ENCODE assay signal across 7 mouse cellular contexts in the genomic region with DNA sequence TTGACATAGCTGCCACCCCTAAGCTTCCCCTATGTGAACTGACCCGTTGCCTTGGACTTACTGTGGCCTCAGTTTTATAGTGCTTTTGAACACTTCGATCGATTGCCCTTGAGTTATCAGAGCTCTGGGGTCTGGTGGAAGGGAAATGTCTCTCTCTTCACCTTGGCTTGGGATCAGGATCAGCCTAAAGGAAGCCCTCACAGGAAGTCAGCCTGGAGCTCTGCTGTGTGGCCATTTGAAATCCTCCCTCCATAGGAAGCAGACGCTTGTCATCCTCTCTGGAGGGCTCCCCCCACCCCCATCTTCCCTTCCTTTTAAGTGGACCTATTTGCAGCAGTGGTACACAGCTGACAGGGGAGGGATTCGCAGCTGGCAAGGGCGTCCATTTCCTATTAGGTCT. TPM values are rescaled to one million over a fixed set of nuclear protein-coding genes. Genes with fewer than 3 reads are reported as not detected.
DNase-seq lines count a peak whose midpoint lies in the region; ATAC-seq and TF ChIP-seq lines count a peak whose summit lies in the region.

No protein-coding gene starts in this region.

- H3K4me2 ChIP-seq in embryonic facial prominence, embryonic 11.5 days (ENCODE audit: low read depth, low read length): no peak overlapping the region; the same call in 1 of the 2 replicates

- 33% methylated on average over 6 of the region's 6 CpGs for WGBS in embryonic facial prominence, embryonic 11.5 days
- 14% methylated on average over 6 of the region's 6 CpGs for WGBS in heart, adult 2 months
- WGBS in lung, adult 2 months: 31% methylated on average over 6 of the region's 6 CpGs

- H3K79me2 ChIP-seq in heart, adult 2 months (replicated peaks; ENCODE audit: control insufficient read depth, insufficient read depth, low read length): peaks cover 2% of the 10 kb centered on the region; the same call in 1 of the 2 replicates

- H3K27me3 ChIP-seq in embryonic facial prominence, embryonic 11.5 days (ENCODE audit: control insufficient read depth, insufficient read depth, low read length): no peaks in the 10 kb centered on the region
- H3K27me3 ChIP-seq in heart, adult 2 months (ENCODE audit: control insufficient read depth, insufficient read depth, low read length): no peaks in the 10 kb centered on the region

- H3K27ac ChIP-seq in embryonic facial prominence, embryonic 11.5 days (replicated peaks; ENCODE audit: low read depth, low read length): no peak overlapping the region
- H3K27ac ChIP-seq in heart, adult 2 months: peak overlapping the region; percentile 95

- H3K9ac ChIP-seq in embryonic facial prominence, embryonic 11.5 days (replicated peaks; ENCODE audit: low read length): no peak overlapping the region
- peak overlapping the region; percentile 66 for H3K9ac ChIP-seq in heart, adult 2 months (ENCODE audit: low read depth, low read length)

- H3K36me3 ChIP-seq in embryonic facial prominence, embryonic 11.5 days (replicated peaks; ENCODE audit: control insufficient read depth, insufficient read depth, low read depth, low read length): no peaks in the 10 kb centered on the region
- peaks cover 18% of the 10 kb centered on the region for H3K36me3 ChIP-seq in heart, adult 2 months (ENCODE audit: control insufficient read depth, insufficient read depth, low read length)

- intact Hi-C loops in heart, adult 2 months (cut with DNase I): loop anchor here (2.0 to 10.0 kb wide), 3 partner anchors 49 to 285 kb away; partner anchors contain the start of gene Ppp2r5e

- no peak for TF ChIP-seq POLR2A in heart, adult 2 months (IDR thresholded peaks at IDR 0.05; ENCODE audit: insufficient read depth, low read depth, low read length)
- TF ChIP-seq POLR2A in lung, adult 2 months (IDR thresholded peaks at IDR 0.05; ENCODE audit: borderline replicate concordance, extremely low read depth, low read depth, low read length): peak; percentile 23; the same call in 1 of the 2 replicates

- no peak for ATAC-seq in embryonic facial prominence, embryonic 11.5 days (replicated peaks; ENCODE audit: insufficient number of reproducible peaks, low FRiP score, low TSS enrichment, low read depth)

- H3K4me3 ChIP-seq in embryonic facial prominence, embryonic 11.5 days (ENCODE audit: low read depth, low read length): 0 out of 2 replicates have a peak overlapping the region, but pooled peaks have one; percentile 1
- peak overlapping the region; percentile 44 for H3K4me3 ChIP-seq in heart, adult 2 months
- H3K4me3 ChIP-seq in lung, adult 2 months (replicated peaks; ENCODE audit: extremely low read depth, low read depth, low read length): peak overlapping the region; percentile 16

- no peak for TF ChIP-seq EP300 in heart, adult 2 months (IDR thresholded peaks at IDR 0.05; ENCODE audit: insufficient read depth, low read depth, low read length)

- H3K4me1 ChIP-seq in embryonic facial prominence, embryonic 11.5 days (ENCODE audit: control insufficient read depth, insufficient read depth, low read length): no peaks in the 10 kb centered on the region
- peaks cover 9% of the 10 kb centered on the region for H3K4me1 ChIP-seq in heart, adult 2 months (ENCODE audit: control insufficient read depth, insufficient read depth, low read length)
- peaks cover 8% of the 10 kb centered on the region; the same call in 1 of the 2 replicates for H3K4me1 ChIP-seq in lung, adult 2 months (ENCODE audit: control insufficient read depth, insufficient read depth, low read length)

- no peaks in the 10 kb centered on the region for H3K9me3 ChIP-seq in embryonic facial prominence, embryonic 11.5 days (replicated peaks; ENCODE audit: control insufficient read depth, low read length)

- no peak for TF ChIP-seq CTCF in heart, adult 2 months (IDR thresholded peaks at IDR 0.05)
- no peak for TF ChIP-seq CTCF in lung, adult 2 months (IDR thresholded peaks at IDR 0.05; ENCODE audit: insufficient read depth, low read length)

- peak; percentile 26 for DNase-seq in embryonic facial prominence, embryonic 11.5 days (ENCODE audit: low spot score)
- DNase-seq in heart, adult 2 months: peak; percentile 64 to 65
- DNase-seq in kidney, adult 11 months: peak; percentile 8
- DNase-seq in lung, adult 2 months: peak; percentile 25
- DNase-seq in layer of hippocampus, postnatal 36 days: no peak
- no peak for DNase-seq in layer of hippocampus, postnatal 25 days (ENCODE audit: extremely low spot score in 1 of 2, low spot score in 1 of 2)
- DNase-seq in c-Kit-positive CD71-positive TER-119-positive erythroid progenitor cells, embryonic 14.5 days (ENCODE audit: low spot score): no peak

RNA-seq across cellular contexts. Expression of gene Rhoj, which starts 1.6 kb away (rescaled TPM):
- 34.3 and 36.3 TPM in 2 replicates for polyA plus RNA-seq in embryonic facial prominence, embryonic 11.5 days (2014; fragmentation: Nextera tagmentation; extraction: Ambion mirVana)
- 10 to 100 TPM; 30.1 to 37.1 TPM for total RNA-seq in heart, adult 2 months (2021)
- 42.6 and 66.2 TPM in 2 replicates for polyA plus RNA-seq in heart, adult 2 months (2012; rRNA removed)
- polyA plus RNA-seq in lung, adult 2 months (2012; rRNA removed): 84.9 and 92.2 TPM in 2 replicates
- total RNA-seq in layer of hippocampus, postnatal 36 days (2021): 1 to 10 TPM; 3.3 to 4.0 TPM
- 1 to 10 TPM; 4.5 to 6.3 TPM for total RNA-seq in layer of hippocampus, postnatal 25 days (2021)

Comparison
In these comparisons a context has a peak if more than half of its experiments do, and no peak if none do; other contexts are left out.
1. DNase-seq: peak in embryonic facial prominence, embryonic 11.5 days (single experiment), heart, adult 2 months (2 of 2), kidney, adult 11 months (single experiment) and lung, adult 2 months (single experiment); none in layer of hippocampus, postnatal 36 days (0 of 2), layer of hippocampus, postnatal 25 days (0 of 2) and c-Kit-positive CD71-positive TER-119-positive erythroid progenitor cells, embryonic 14.5 days (single experiment).
2. RNA of gene Rhoj, which starts 1.6 kb away (total RNA-seq): 30.1 to 37.1 TPM in heart, adult 2 months; 4.5 to 6.3 TPM in layer of hippocampus, postnatal 25 days and 3.3 to 4.0 TPM in layer of hippocampus, postnatal 36 days; every median in the first group is over 4 times any median in the second.
3. Peak in every context shown above with its lines, with median percentiles within 50 percentile points of each other: H3K4me3 ChIP-seq.